Mouse (Mus musculus): ENCODE measurements around the gene Gm17535.
"Not testable (repeated sequence)": the region's sequence is repeated elsewhere in the genome, so short reads cannot be mapped to it uniquely, and the experiment has no call there.

Gene Gm17535

DNA sequence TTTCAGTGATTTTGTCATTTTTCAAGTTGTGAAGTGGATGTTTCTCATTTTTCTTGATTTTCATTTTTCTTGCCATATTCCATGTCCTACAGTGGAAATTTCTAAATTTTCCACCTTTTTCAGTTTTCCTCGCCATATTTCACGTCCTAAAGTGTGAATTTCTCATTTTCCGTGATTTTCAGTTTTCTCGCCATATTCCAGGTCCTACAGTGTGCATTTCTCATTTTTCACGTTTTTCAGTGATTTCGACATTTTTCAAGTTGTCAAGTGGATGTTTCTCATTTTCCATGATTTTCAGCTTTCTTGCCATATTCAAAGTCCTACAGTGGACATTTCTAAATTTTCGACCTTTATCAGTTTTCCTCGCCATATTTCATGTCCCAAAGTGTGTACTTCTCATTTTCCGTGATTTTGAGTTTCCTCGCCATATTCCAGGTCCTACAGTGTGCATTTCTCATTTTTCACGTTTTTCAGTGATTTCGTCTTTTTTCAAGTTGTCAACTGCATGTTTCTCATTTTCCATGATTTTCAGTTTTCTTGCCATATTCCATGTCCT, 9.4 kb upstream of the Gm17535 start, which contains the start of gene Gm10717:
Gm10717 (plus strand) TSS at position 506 of the 556 bp plus-strand sequence.
- peak in 1 of 2 experiments; percentile 60 for DNase-seq (ENCODE audit: low spot score in 2 of 2)

DNA sequence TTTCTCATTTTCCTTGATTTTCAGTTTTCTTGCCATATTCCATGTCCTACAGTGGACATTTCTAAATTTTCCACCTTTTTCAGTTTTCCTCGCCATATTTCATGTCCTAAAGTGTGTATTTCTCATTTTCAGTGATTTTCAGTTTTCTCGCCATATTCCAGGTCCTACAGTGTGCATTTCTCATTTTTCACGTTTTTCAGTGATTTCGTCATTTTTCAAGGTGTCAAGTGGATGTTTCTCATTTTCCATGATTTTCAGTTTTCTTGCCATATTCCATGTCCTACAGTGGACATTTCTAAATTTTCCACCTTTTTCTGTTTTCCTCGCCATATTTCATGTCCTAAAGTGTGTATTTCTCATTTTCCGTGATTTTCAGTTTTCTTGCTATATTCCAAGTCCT, 8.7 kb upstream of the Gm17535 start:
- DNase-seq (ENCODE audit: low spot score in 2 of 2) = peak; percentile 27 to 72

DNA sequence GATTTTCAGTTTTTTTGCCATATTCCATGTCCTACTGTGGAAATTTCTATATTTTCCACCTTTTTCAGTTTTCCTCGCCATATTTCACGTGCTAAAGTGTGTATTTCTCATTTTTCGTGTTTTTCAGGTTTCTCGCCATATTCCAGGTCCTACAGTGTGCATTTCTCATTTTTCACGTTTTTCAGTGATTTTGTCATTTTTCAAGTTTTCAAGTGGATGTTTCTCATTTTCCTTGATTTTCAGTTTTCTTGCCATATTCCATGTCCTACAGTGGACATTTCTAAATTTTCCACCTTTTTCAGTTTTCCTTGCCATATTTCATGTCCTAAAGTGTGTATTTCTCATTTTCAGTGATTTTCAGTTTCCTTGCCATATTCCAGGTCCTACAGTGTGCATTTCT, 8.3 kb upstream of the Gm17535 start:
- not testable (repeated sequence) for DNase-seq (ENCODE audit: low spot score in 2 of 2)

DNA sequence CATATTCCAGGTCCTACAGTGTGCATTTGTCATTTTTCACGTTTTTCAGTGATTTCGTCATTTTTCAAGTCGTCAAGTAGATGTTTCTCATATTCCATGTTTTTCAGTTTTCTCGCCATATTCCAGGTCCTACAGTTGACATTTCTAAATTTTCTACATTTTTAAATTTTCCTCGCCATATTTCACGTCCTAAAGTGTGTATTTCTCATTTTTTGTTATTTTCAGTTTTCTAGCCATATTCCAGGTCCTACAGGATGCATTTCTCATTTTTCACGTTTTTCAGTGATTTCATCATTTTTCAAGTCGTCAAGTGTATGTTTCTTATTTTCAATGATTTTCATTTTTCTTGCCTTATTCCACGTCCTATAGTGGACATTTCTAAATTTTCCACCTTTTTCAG, 7.7 kb upstream of the Gm17535 start:
- not testable (repeated sequence) for DNase-seq (ENCODE audit: low spot score in 2 of 2)

DNA sequence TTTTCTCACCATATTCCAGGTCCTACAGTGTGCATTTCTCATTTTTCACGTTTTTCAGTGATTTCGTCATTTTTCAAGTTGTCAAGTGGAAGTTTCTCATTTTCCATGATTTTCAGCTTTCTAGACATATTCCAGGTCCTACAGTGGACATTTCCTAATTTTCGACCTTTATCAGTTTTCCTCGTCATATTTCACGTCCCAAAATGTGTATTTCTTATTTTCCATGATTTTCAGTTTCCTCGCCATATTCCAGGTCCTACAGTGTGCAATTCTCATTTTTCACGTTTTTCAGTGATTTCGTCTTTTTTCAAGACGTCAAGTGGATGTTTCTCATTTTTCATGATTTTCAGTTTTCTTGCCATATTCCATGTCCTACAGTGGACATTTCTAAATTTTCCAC, 7.2 kb upstream of the Gm17535 start:
- DNase-seq (ENCODE audit: low spot score in 2 of 2) = not testable (repeated sequence)

DNA sequence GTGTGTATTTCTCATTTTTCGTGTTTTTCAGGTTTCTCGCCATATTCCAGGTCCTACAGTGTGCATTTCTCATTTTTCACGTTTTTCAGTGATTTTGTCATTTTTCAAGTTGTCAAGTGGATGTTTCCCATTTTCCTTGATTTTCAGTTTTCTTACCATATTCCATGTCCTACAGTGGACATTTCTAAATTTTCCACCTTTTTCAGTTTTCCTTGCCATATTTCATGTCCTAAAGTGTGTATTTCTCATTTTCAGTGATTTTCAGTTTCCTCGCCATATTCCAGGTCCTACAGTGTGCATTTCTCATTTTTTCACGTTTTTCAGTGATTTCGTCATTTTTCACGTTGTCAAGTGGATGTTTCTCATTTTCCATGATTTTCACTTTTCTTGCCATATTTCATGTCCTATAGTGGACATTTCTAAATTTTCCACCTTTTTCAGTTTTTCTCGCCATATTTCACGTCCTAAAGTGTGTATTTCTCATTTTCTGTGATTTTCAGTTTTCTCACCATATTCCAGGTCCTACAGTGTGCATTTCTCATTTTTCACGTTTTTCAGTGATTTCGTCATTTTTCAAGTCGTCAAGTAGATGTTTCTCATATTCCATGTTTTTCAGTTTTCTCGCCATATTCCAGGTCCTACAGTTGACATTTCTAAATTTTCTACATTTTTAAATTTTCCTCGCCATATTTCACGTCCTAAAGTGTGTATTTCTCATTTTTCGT, 5.0 kb upstream of the Gm17535 start:
- peak; percentile 13 to 48 for DNase-seq (ENCODE audit: low spot score in 2 of 2)

DNA sequence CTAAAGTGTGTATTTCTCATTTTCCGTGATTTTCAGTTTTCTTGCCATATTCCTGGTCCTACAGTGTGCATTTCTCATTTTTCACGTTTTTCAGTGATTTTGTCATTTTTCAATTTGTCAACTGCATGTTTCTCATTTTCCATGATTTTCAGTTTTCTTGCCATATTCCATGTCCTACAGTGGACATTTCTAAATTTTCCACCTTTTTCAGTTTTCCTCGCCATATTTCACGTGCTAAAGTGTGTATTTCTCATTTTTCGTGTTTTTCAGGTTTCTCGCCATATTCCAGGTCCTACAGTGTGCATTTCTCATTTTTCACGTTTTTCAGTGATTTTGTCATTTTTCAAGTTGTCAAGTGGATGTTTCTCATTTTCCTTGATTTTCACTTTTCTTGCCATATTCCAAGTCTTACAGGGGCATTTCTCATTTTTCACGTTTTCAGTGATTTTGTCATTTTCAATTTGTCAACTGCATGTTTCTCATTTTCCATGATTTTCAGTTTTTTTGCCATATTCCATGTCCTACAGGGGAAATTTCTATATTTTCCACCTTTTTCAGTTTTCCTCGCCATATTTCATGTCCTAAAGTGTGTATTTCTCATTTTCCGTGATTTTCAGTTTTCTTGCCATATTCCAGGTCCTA, 3.6 kb upstream of the Gm17535 start:
- DNase-seq (ENCODE audit: low spot score in 2 of 2) = not testable (repeated sequence)

DNA sequence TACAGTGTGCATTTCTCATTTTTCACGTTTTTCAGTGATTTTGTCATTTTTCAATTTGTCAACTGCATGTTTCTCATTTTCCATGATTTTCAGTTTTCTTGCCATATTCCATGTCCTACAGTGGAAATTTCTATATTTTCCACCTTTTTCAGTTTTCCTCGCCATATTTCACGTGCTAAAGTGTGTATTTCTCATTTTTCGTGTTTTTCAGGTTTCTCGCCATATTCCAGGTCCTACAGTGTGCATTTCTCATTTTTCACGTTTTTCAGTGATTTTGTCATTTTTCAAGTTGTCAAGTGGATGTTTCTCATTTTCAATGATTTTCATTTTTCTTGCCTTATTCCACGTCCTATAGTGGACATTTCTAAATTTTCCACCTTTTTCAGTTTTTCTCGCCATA, 2.2 kb downstream of the Gm17535 start, which contains the start of gene Gm10715:
Gm10715 (plus strand) TSS at position 301 of the 400 bp plus-strand sequence.
- DNase-seq (ENCODE audit: low spot score in 2 of 2) = not testable (repeated sequence)

DNA sequence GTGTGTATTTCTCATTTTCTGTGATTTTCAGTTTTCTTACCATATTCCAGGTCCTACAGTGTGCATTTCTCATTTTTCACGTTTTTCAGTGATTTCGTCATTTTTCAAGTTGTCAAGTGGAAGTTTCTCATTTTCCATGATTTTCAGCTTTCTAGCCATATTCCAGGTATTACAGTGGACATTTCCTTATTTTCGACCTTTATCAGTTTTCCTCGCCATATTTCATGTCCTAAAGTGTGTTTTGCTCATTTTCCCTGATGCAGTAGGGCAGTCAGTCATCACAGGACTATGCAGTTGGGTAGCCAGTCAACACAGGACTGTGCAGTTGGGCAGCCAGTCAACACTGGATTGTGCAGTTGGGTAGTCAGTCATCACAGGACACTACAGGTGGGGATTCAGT, 3.8 kb downstream of the Gm17535 start:
- DNase-seq (ENCODE audit: low spot score in 2 of 2) = not testable (repeated sequence)

All from left cerebral cortex, adult 9 months (tissue).